Mouse (Mus musculus): ENCODE measurements around the gene Stoml2.

GRCm38 (mm10) chr4:42978062-42978461, 53.4 kb downstream of the Stoml2 start:
- peak; percentile 11 to 42 (median 40); a peak in 4 of 6 replicates for TF ChIP-seq CTCF (IDR thresholded peaks at IDR 0.05 in 2 of 3, conservative IDR thresholded peaks at IDR 0.05 in 1 of 3; ENCODE audit: control insufficient read depth in 1 of 3, insufficient read depth in 1 of 3, low read depth in 2 of 3, low read length in 3 of 3, poor library complexity in 1 of 3, severe bottlenecking in 1 of 3)
- no peak for TF ChIP-seq GATA1 (IDR thresholded peaks at IDR 0.05; ENCODE audit: low read depth, low read length)
- TF ChIP-seq UBTF (IDR thresholded peaks at IDR 0.05; ENCODE audit: borderline replicate concordance, insufficient read depth, low read depth, low read length), result no peak
- TF ChIP-seq EP300 (IDR thresholded peaks at IDR 0.05; ENCODE audit: low read depth in 1 of 2, low read length in 2 of 2), result no peak
- TF ChIP-seq POLR2AphosphoS2 (IDR thresholded peaks at IDR 0.05; ENCODE audit: low read length), result no peak

Data from MEL (cell line).